Mouse (Mus musculus) embryonic facial prominence, embryonic 13.5 days (tissue): ENCODE data around the gene Cyp2c38. TPM values are rescaled to one million over a fixed set of nuclear protein-coding genes. Genes with fewer than 3 reads are reported as not detected.
"Not testable (repeated sequence)": the region's sequence is repeated elsewhere in the genome, so short reads cannot be mapped to it uniquely, and the experiment has no call there.

Source experiments
- ATAC-seq: fragments of 200-750 bp; cut with Nextera tagmentation; 2 replicates; pipeline ENCODE4 v1.8.0; 2017; ENCODE audit warnings: low read depth; ENCODE audit not compliant: insufficient number of reproducible peaks, insufficient read depth, low FRiP score, low TSS enrichment
- H3K27ac ChIP-seq: fragments of 300-500 bp; sonication (generic); 2 replicates; pipeline ENCODE4 v1.5.1; 2015; ENCODE audit warnings: moderate library complexity, mild to moderate bottlenecking, inconsistent platforms
- H3K27me3 ChIP-seq: fragments of 300-500 bp; sonication (generic); 2 replicates; pipeline ENCODE4 v1.6.1; 2015; ENCODE audit warnings: mild to moderate bottlenecking, inconsistent platforms
- H3K36me3 ChIP-seq: fragments of 300-500 bp; sonication (generic); 2 replicates; pipeline ENCODE4 v1.6.1; 2015; ENCODE audit warnings: mild to moderate bottlenecking, inconsistent platforms
- H3K4me1 ChIP-seq: fragments of 300-500 bp; sonication (generic); 2 replicates; pipeline ENCODE4 v1.6.1; 2015; ENCODE audit warnings: inconsistent platforms
- H3K4me2 ChIP-seq: fragments of 300-500 bp; sonication (generic); 2 replicates; pipeline ENCODE4 v1.6.1; 2015; ENCODE audit warnings: moderate library complexity, mild to moderate bottlenecking, inconsistent platforms
- H3K4me3 ChIP-seq: fragments of 300-500 bp; sonication (generic); 2 replicates; pipeline ENCODE4 v1.5.1; 2015; ENCODE audit warnings: mild to moderate bottlenecking, inconsistent platforms
- H3K9ac ChIP-seq: fragments of 300-500 bp; sonication (generic); 2 replicates; pipeline ENCODE4 v1.6.1; 2015; ENCODE audit warnings: mild to moderate bottlenecking, inconsistent platforms
- H3K9me3 ChIP-seq: fragments of 300-500 bp; sonication (generic); 2 replicates; pipeline ENCODE4 v1.6.1; 2016; ENCODE audit warnings: inconsistent platforms
- WGBS: fragments of 180-500 bp; shearing (Covaris S2); methylation state at CpG from one replicate; pipeline ENCODE4 v1.1.7; 2015; ENCODE audit warnings: mixed read lengths; 5-methylcytosine and 5-hydroxymethylcytosine counted together
- polyA plus RNA-seq: library from polyadenylated mRNA; unstranded; fragments of >200 nt; fragmentation: Nextera tagmentation; extraction: Ambion mirVana; gene quantifications from 2 replicates; pipeline ENCODE4 v1.2.1, GENCODE M21; 2015

Cyp2c38 gene
- not detected in 2 replicates for polyA plus RNA-seq

DNA sequence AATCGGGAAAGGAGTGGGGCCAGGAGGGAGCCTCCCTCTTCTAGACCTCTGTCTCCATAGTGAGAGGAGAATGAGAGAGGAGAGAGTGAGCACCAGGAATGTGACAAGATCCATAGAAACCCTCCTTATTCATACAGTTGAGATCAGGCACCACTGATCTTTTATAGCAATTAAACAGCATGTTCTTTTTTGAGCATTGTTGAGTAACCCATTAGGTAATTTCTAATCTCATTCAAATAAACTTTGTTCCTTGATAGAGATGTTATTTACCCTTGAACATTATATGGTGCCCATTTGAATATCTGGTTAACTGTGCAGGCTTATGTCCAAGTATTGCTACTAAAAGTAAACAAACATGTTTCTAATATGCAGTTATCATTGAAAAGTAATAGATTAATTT, at the start of gene Cyp2c38:
Cyp2c38 (minus strand) TSS at position 135 of the 400 bp plus-strand sequence.
- Histone ChIP-seq H3K4me3 (no peak within 1 kb of the TSS), H3K36me3 (no peaks in the 10 kb centered on the region), H3K4me2 (no peak within 1 kb of the TSS), H3K4me1 (no peaks in the 10 kb centered on the region), H3K9me3 (no peaks in the 10 kb centered on the region; the same call in 1 of the 2 replicates), H3K9ac (no peak within 1 kb of the TSS), H3K27ac (no peak within 1 kb of the TSS), H3K27me3 (no peaks in the 10 kb centered on the region)
- WGBS, result 91% methylated on average over 1 of the region's 1 CpGs
- no peak for ATAC-seq

GRCm38 (mm10) chr19:39510534-39510933, 47.7 kb upstream of the Cyp2c38 start, which contains the start of gene Cyp2c39:
TSS of gene Cyp2c39 (plus strand) at chr19:39510862.
- ATAC-seq, result no peak
- Histone ChIP-seq H3K27ac (no peak within 1 kb of the TSS), H3K27me3 (no peaks in the 10 kb centered on the region), H3K9me3 (peaks cover 15% of the 10 kb centered on the region), H3K4me1 (no peaks in the 10 kb centered on the region), H3K9ac (no peak within 1 kb of the TSS), H3K4me2 (no peak within 1 kb of the TSS), H3K36me3 (no peaks in the 10 kb centered on the region), H3K4me3 (no peak within 1 kb of the TSS)
- WGBS, result 78% methylated on average over 4 of the region's 4 CpGs

DNA sequence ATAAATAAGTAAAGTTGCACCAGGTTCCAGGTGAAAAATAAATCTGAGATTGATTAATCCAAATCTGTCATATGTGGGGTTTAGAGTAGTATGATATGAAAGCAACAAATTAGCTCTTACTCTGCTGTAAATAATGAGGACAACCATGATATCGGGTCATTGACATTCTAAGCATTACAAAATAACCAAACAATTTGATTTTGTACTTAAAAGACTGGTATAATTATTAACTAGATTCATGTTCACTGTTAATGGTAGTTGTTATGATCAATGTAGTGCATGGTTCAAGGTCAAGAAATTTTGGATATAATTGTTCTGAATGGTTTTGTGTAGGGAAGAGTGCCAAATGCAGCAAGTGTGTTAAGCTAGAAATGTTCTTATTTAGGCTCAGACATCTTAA, 46.7 kb upstream of the Cyp2c38 start:
- no peak for ATAC-seq
- Histone ChIP-seq H3K9me3 (peaks cover 15% of the 10 kb centered on the region), H3K4me2 (no peak overlapping the region), H3K27ac (no peak overlapping the region), H3K27me3 (no peaks in the 10 kb centered on the region), H3K36me3 (no peaks in the 10 kb centered on the region), H3K9ac (no peak overlapping the region), H3K4me1 (no peaks in the 10 kb centered on the region), H3K4me3 (no peak overlapping the region)
- 78% methylated on average over 1 of the region's 1 CpGs for WGBS

GRCm38 (mm10) chr19:39506341-39506740, 43.5 kb upstream of the Cyp2c38 start:
- Histone ChIP-seq H3K27me3 (no peaks in the 10 kb centered on the region), H3K4me3 (no peak overlapping the region), H3K9ac (no peak overlapping the region), H3K4me2 (no peak overlapping the region), H3K36me3 (no peaks in the 10 kb centered on the region), H3K27ac (no peak overlapping the region), H3K9me3 (peaks cover 17% of the 10 kb centered on the region), H3K4me1 (no peaks in the 10 kb centered on the region)
- no peak for ATAC-seq

DNA sequence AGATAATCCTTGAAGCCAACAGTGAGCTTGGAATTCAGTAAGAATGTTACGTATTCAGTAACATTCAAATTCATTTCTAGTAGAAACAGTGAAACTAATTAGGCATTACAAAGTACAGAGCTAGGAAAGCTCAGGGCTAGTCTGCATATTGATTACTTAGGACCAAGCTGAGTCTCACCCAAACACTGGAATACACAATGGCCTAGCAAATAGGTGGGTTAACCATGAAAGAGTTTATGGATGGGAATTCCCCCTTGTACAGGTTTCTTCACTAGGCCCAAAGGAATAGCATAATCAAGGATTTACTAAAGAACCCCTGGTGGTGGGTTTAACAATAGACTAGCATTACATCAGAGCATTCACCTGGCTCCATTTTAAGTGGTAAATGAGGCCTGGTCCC, 21.1 kb upstream of the Cyp2c38 start:
- H3K9me3 ChIP-seq, result peaks cover 19% of the 10 kb centered on the region; the same call in 1 of the 2 replicates
- ATAC-seq, H3K4me3 ChIP-seq, H3K9ac ChIP-seq, H3K27me3 ChIP-seq, H3K4me2 ChIP-seq, H3K36me3 ChIP-seq, H3K27ac ChIP-seq, H3K4me1 ChIP-seq: not testable (repeated sequence)
- 97% methylated on average over 1 of the region's 1 CpGs for WGBS

- H3K4me1 ChIP-seq, result no peaks in the 10 kb centered on the region
- no peak overlapping the region for H3K4me2 ChIP-seq
- no peaks in the 10 kb centered on the region for H3K27me3 ChIP-seq
- no peak for ATAC-seq
- H3K4me3 ChIP-seq, result no peak overlapping the region
- no peaks in the 10 kb centered on the region for H3K36me3 ChIP-seq
- H3K9ac ChIP-seq, result no peak overlapping the region
- H3K27ac ChIP-seq, result no peak overlapping the region
- H3K9me3 ChIP-seq, result no peaks in the 10 kb centered on the region; the same call in 1 of the 2 replicates
Observed at GRCm38 (mm10) chr19:39463923-39464322, 1.0 kb upstream of the Cyp2c38 start.

Other genes starting within 250 kb of the Cyp2c38 start
- not detected in 2 replicates for gene Cyp2c29, start 193.7 kb downstream of the Cyp2c38 start, polyA plus RNA-seq
- not detected in 2 replicates for gene Cyp2c39, start 47.8 kb upstream of the Cyp2c38 start, polyA plus RNA-seq
- gene Cyp2c67, start 186.0 kb upstream of the Cyp2c38 start, polyA plus RNA-seq, result not detected in 2 replicates